Mouse (Mus musculus) kidney, postnatal 0 days (tissue): ENCODE data around the gene Cers1. TPM values are rescaled to one million over a fixed set of nuclear protein-coding genes. Genes with fewer than 3 reads are reported as not detected.

Source experiments
- ATAC-seq: fragments of 200-750 bp; cut with Nextera tagmentation; replicated peaks from 2 replicates; pipeline ENCODE4 v1.8.0; 2017; ENCODE audit warnings: low read depth, moderate number of reproducible peaks, moderate TSS enrichment, moderate library complexity; ENCODE audit not compliant: low FRiP score
- DNase-seq: peaks from one replicate; pipeline ENCODE4 v3.0.0-alpha.2; 2016; ENCODE audit warnings: low spot score
- H3K27ac ChIP-seq: fragments of 300-500 bp; sonication (generic); 2 replicates; pipeline ENCODE4 v1.5.1; 2014; ENCODE audit warnings: mild to moderate bottlenecking
- H3K27me3 ChIP-seq: fragments of 300-500 bp; sonication (generic); 2 replicates; pipeline ENCODE4 v1.6.1; 2014; ENCODE audit warnings: low read length, mixed read lengths; ENCODE audit not compliant: insufficient read depth
- H3K36me3 ChIP-seq: fragments of 300-500 bp; sonication (generic); 2 replicates; pipeline ENCODE4 v1.6.1; 2014; ENCODE audit warnings: low read length, mixed read lengths; ENCODE audit not compliant: insufficient read depth
- H3K4me1 ChIP-seq: fragments of 300-500 bp; sonication (generic); replicated peaks from 2 replicates; pipeline ENCODE4 v1.6.1; 2014; ENCODE audit warnings: antibody characterized with exemption, low read length, mixed read lengths; ENCODE audit not compliant: insufficient read depth
- H3K4me2 ChIP-seq: fragments of 300-500 bp; sonication (generic); 2 replicates; pipeline ENCODE4 v1.6.1; 2014; ENCODE audit warnings: mild to moderate bottlenecking, low read length, moderate library complexity, mixed read lengths
- H3K4me3 ChIP-seq: fragments of 300-500 bp; sonication (generic); replicated peaks from 2 replicates; pipeline ENCODE4 v1.5.1; 2014; ENCODE audit warnings: low read depth, low read length
- H3K9ac ChIP-seq: fragments of 300-500 bp; sonication (generic); 2 replicates; pipeline ENCODE4 v1.6.1; 2014; ENCODE audit warnings: low read depth, low read length
- H3K9me3 ChIP-seq: fragments of 300-500 bp; sonication (generic); replicated peaks from 2 replicates; pipeline ENCODE4 v1.6.1; 2016; ENCODE audit warnings: low read length, inconsistent platforms, mixed read lengths
- CTCF ChIP-seq: IDR thresholded peaks from 2 replicates; pipeline ENCODE4 v1.5.1; 2016; ENCODE audit warnings: antibody characterized with exemption, low read depth, mild to moderate bottlenecking, moderate library complexity
- WGBS: fragments of 180-500 bp; shearing (Covaris S2); extraction: QIAGEN DNeasy Blood & Tissue Kit; methylation state at CpG from one replicate; pipeline ENCODE4 v1.1.7; 2014; 5-methylcytosine and 5-hydroxymethylcytosine counted together
- polyA plus RNA-seq: library from polyadenylated mRNA; unstranded; fragments of >200 nt; fragmentation: Nextera tagmentation; extraction: Ambion mirVana; gene quantifications from 2 replicates; pipeline ENCODE4 v1.2.1, GENCODE M21; 2015

Gene Cers1
- polyA plus RNA-seq, 1 experiment from 2014 or later = 2.1 TPM

- TF ChIP-seq CTCF = no peak
- no peak overlapping the region for H3K9ac ChIP-seq
- H3K4me1 ChIP-seq = peaks cover 18% of the 10 kb centered on the region
- 0 out of 2 replicates have a peak overlapping the region, but pooled peaks have one; percentile 2 for H3K27ac ChIP-seq
- DNase-seq (no peak), ATAC-seq (no peak)
- H3K4me3 ChIP-seq = 0 out of 2 replicates have a peak overlapping the region, but pooled peaks have one; percentile 92
- WGBS = 50% methylated on average over 4 of the region's 4 CpGs
- no peaks in the 10 kb centered on the region for H3K27me3 ChIP-seq
- H3K4me2 ChIP-seq = peak overlapping the region; percentile 54
- 0 out of 2 replicates have a peak, but pooled peaks cover 1% of the 10 kb centered on the region for H3K36me3 ChIP-seq
- H3K9me3 ChIP-seq = no peaks in the 10 kb centered on the region
These were observed 38.4 kb downstream of the Cers1 start for GRCm38 (mm10) chr8:70354004-70354403.

GRCm38 (mm10) chr8:70356111-70356510 lies 40.5 kb downstream of the Cers1 start:
- no peak for TF ChIP-seq CTCF
- no peaks in the 10 kb centered on the region for H3K36me3 ChIP-seq
- peaks cover 12% of the 10 kb centered on the region; the same call in 1 of the 2 replicates for H3K4me1 ChIP-seq
- DNase-seq (no peak), ATAC-seq (no peak)
- H3K9me3 ChIP-seq = no peaks in the 10 kb centered on the region
- no peak overlapping the region for H3K9ac ChIP-seq
- H3K27me3 ChIP-seq = no peaks in the 10 kb centered on the region
- H3K4me3 ChIP-seq = no peak overlapping the region
- H3K4me2 ChIP-seq = no peak overlapping the region
- 86% methylated on average over 1 of the region's 1 CpGs for WGBS
- no peak overlapping the region for H3K27ac ChIP-seq

GRCm38 (mm10) chr8:70359411-70359810 lies 43.8 kb downstream of the Cers1 start:
- no peak overlapping the region for H3K4me3 ChIP-seq
- no peaks in the 10 kb centered on the region for H3K9me3 ChIP-seq
- ATAC-seq (peak; percentile 53), DNase-seq (peak; percentile 48)
- no peak overlapping the region for H3K27ac ChIP-seq
- H3K4me2 ChIP-seq = no peak overlapping the region
- H3K4me1 ChIP-seq = no peaks in the 10 kb centered on the region
- TF ChIP-seq CTCF = no peak
- H3K27me3 ChIP-seq = no peaks in the 10 kb centered on the region
- H3K36me3 ChIP-seq = no peaks in the 10 kb centered on the region
- H3K9ac ChIP-seq = no peak overlapping the region
- WGBS = 6% methylated on average over 3 of the region's 3 CpGs

- no peak overlapping the region for H3K27ac ChIP-seq
- no peak overlapping the region for H3K9ac ChIP-seq
- WGBS = 54% methylated on average over 4 of the region's 4 CpGs
- H3K4me3 ChIP-seq = no peak overlapping the region
- DNase-seq = no peak
- no peaks in the 10 kb centered on the region for H3K4me1 ChIP-seq
- H3K9me3 ChIP-seq = no peaks in the 10 kb centered on the region
- ATAC-seq = no peak
- no peaks in the 10 kb centered on the region for H3K27me3 ChIP-seq
- no peaks in the 10 kb centered on the region for H3K36me3 ChIP-seq
- TF ChIP-seq CTCF = peak; percentile 49
- H3K4me2 ChIP-seq = no peak overlapping the region
These were observed 45.2 kb downstream of the Cers1 start for GRCm38 (mm10) chr8:70360769-70361168.

- H3K4me3 ChIP-seq = no peak overlapping the region
- no peak overlapping the region for H3K4me2 ChIP-seq
- DNase-seq (no peak), ATAC-seq (no peak)
- TF ChIP-seq CTCF = no peak
- WGBS = 69% methylated on average over 10 of the region's 10 CpGs
- no peak overlapping the region for H3K27ac ChIP-seq
- H3K9ac ChIP-seq = no peak overlapping the region
- H3K27me3 ChIP-seq = no peaks in the 10 kb centered on the region
- no peaks in the 10 kb centered on the region for H3K9me3 ChIP-seq
- H3K4me1 ChIP-seq = no peaks in the 10 kb centered on the region
- no peaks in the 10 kb centered on the region for H3K36me3 ChIP-seq
These were observed 46.0 kb downstream of the Cers1 start for GRCm38 (mm10) chr8:70361484-70362032.

- Histone ChIP-seq H3K27me3 (no peaks in the 10 kb centered on the region), H3K36me3 (no peaks in the 10 kb centered on the region), H3K9ac (no peak overlapping the region), H3K4me2 (no peak overlapping the region), H3K27ac (no peak overlapping the region), H3K4me3 (no peak overlapping the region), H3K9me3 (no peaks in the 10 kb centered on the region), H3K4me1 (no peaks in the 10 kb centered on the region)
- WGBS = 31% methylated on average over 5 of the region's 5 CpGs
- DNase-seq (no peak), ATAC-seq (peak; percentile 41; the same call in 1 of the 2 replicates)
- no peak for TF ChIP-seq CTCF
These were observed 48.5 kb downstream of the Cers1 start for GRCm38 (mm10) chr8:70364066-70364465.

- Histone ChIP-seq H3K4me3 (no peak overlapping the region), H3K9ac (no peak overlapping the region), H3K36me3 (no peaks in the 10 kb centered on the region), H3K9me3 (no peaks in the 10 kb centered on the region), H3K27me3 (no peaks in the 10 kb centered on the region), H3K4me2 (no peak overlapping the region), H3K4me1 (no peaks in the 10 kb centered on the region), H3K27ac (no peak overlapping the region)
- ATAC-seq (no peak), DNase-seq (no peak)
- TF ChIP-seq CTCF = no peak
- WGBS = 57% methylated on average over 5 of the region's 5 CpGs
These were observed 51.0 kb downstream of the Cers1 start for GRCm38 (mm10) chr8:70366588-70366987.
